Mouse (Mus musculus) spleen, postnatal 14 days (tissue): ENCODE results near the gene Tbkbp1.

Experiments used
- DNase-seq, 2 experiments: peaks; one replicate each; pipeline ENCODE4 v3.0.0; 2021 to 2022; ENCODE audit warnings: low spot score in 2 of 2

Tbkbp1 gene

DNA sequence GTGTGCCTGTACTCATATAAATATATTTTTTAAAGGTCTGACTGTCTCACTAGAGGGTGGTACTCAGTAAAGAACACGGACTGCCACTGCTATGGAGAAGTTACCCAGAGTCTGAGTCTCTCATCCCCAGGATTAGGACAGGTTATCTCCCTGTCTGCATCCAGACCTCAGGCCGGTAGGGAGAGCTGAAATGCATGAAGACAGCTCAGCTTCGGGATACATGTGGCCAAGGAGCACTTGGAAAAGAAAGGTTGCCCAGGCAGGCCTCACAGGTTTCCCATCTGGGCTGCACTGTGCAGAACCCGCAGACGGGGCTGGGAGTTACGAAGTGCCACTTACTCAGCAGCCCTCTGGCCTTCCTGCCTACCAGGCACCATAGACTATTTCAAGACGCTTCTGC, 5.7 kb upstream of the Tbkbp1 start:
- no peak for DNase-seq

- DNase-seq: no peak
These were observed 1.5 kb upstream of the Tbkbp1 start for GRCm38 (mm10) chr11:97152662-97153287.

GRCm38 (mm10) chr11:97152023-97152426, 730 bp upstream of the Tbkbp1 start:
- no peak for DNase-seq

DNA sequence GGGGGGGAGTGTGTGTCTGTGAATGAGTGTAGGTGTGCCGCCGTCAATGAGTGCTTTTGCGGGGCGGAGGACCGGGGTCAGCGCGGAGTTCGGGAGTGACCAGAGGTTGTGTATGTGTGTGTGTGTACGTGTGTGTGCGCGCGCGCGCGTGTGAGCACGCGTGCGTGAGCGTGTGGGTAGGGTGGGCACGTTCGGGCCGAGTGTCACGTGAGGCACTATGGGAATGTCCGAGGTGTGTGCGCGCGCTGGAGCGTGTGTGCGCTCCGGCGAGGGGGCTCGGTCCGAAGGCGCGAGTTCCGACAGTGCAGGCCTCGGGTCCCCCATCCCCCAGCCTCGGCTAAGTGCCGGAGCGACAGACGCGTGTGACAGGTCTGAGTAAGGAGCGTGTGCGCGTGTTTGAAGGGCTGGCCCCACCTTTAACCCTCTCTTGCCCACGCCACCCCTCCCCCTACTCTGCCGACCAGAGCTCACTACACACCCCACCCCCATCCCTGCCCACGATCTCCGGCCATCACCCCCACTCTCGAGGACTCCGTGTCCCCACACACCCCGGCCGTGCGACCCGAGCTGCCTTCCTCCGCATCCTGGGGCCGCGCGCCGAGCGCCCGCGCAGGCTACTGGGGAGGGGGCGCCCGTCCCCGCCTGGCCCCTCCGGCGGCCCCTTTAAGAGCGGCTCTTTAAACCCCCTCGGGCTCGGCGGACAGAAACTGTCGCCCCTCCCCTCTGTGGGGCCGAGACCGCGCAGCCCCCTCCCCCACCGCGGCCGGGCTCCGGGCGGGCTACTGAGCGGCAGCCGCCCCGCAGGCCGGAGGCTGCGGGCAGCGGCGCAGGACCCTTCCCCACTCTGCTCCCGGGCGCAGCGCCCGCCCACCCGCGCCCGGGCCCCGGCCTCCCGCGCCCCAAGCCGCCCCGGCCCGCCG, 624 bp downstream of the Tbkbp1 start:
- DNase-seq: no peak

GRCm38 (mm10) chr11:97149995-97150410, 1.3 kb downstream of the Tbkbp1 start:
- no peak for DNase-seq

- DNase-seq: no peak
These were observed 2.3 kb downstream of the Tbkbp1 start for GRCm38 (mm10) chr11:97149026-97149425.

- DNase-seq: no peak
These were observed 2.7 kb downstream of the Tbkbp1 start for GRCm38 (mm10) chr11:97148591-97148990.

GRCm38 (mm10) chr11:97147333-97147732, 4.0 kb downstream of the Tbkbp1 start:
- DNase-seq: no peak

- DNase-seq: peak; percentile 48 to 69
These were observed 4.6 kb downstream of the Tbkbp1 start for GRCm38 (mm10) chr11:97146724-97147123.

GRCm38 (mm10) chr11:97145951-97146350, 5.3 kb downstream of the Tbkbp1 start:
- DNase-seq: no peak

DNA sequence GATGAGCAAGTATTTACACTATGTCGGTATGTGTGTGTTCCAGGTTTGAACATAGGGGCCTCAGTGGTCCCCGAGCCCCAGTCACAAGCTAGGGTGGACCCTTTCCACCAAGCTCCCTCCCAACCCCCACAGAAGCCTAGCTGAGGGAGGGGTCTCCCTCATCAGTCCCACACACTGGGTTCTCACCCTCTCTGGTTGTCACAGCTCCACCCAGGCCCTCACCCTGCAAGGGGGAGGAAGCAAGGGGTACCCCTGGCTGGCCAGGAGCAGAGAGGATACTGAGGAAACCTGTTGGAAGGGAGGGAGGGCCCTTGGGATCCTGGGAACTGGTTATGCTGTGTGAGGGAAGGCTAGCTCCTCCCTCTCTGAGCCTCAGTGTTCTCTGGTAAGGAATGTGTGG, 6.0 kb downstream of the Tbkbp1 start:
- DNase-seq: no peak

GRCm38 (mm10) chr11:97143196-97143900, 7.9 kb downstream of the Tbkbp1 start:
- DNase-seq: no peak

GRCm38 (mm10) chr11:97142159-97142608, 9.1 kb downstream of the Tbkbp1 start:
- peak; percentile 33 to 43 for DNase-seq

DNA sequence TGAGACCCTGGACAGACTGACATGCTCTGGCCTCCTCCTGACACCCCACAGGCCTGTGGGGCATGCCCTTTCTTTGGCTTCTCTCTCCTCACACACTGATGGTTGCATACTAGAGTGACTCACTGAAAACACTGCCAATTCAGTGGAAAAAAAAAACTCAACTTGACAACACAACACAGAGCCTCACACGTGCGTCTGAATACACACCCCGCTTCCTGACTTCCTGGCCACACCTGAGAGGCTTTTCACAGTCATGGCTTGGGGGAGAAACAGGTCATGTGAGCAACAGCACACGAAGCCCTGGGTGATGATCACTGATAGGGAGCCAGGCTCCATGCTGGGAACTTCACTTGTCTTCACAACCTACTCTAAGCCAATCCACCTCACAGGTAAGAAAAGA, 10.5 kb downstream of the Tbkbp1 start:
- no peak for DNase-seq

GRCm38 (mm10) chr11:97139256-97139655, 12.0 kb downstream of the Tbkbp1 start:
- no peak for DNase-seq

DNA sequence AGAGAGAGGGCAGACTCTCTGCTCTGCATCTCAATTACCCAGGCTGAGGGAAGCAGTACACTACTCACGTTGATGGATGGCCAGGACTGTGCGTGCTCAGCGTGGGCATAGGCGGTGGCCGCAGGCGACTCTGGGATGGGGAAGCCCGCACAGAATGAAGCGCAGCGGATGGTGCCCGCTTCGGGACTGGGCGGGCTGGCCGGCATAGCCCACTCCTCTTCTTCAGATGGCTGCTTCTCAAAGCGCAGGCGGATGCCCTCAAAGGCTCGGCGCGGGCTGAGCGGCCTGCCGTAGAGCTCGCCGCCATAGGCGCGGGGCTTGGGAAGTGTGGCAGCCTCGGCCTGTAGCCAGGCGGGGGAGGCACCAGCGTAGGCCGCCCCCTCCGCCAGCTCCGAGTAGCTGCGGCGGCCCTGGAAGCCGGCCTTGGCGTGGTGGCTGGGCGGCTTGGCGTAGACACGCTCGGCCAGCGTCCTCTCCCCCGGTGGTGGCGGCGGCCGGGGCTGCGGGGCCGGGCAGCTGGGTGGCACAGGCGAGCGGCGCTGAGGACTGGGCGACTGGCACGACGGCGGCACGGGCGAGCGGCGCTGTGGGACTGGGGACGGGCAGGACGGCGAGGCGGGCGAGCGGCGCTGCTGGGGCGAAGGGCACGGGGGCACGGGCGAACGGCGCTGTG, 12.6 kb downstream of the Tbkbp1 start:
- DNase-seq: no peak

DNA sequence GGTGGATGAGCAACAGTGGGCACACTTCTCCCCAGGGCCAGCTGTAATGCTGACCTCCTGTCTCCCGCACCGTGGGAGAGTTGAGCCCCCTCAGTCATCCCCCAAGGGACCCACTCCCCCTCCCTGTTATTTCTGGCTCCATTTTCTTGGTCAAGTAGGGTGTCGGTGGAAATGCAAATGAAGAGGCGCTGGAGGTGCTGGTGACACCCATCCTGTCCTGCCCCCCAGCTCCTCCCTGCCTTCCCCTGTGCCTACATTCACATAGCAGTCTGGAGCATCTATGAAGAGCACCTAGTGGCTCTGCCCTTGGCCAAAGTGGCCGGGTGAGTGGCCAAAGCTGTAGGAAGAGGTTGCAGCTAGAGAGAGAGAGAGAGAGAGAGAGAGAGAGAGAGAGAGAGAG, 18.0 kb downstream of the Tbkbp1 start:
- DNase-seq: no peak

- no peak for DNase-seq
These were observed 19.1 kb downstream of the Tbkbp1 start for GRCm38 (mm10) chr11:97132185-97132584.

- DNase-seq: no peak
These were observed 19.6 kb downstream of the Tbkbp1 start for GRCm38 (mm10) chr11:97131683-97132082.

DNA sequence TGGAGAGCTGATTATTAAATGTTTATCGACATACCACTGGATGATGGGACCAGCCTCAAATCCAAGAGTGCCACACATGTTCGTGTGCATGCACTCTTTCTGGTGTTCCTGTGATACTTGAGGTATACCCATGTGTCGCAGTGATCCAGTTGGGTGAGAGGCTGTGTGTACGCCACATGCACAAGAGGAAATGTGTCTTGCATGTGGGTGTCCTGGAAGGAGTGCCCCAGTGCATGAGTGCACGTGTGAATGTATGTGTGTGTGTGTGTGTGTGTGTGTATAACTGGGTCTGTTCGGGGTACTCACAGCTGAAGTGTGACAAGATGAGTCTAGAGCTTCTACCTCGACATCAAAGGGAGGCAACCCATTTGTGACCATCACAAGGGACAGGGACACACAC, 21.0 kb downstream of the Tbkbp1 start:
- no peak for DNase-seq

- DNase-seq: no peak
These were observed 22.3 kb downstream of the Tbkbp1 start for GRCm38 (mm10) chr11:97128956-97129355.
